Mouse (Mus musculus) effector memory CD4-positive, alpha-beta T cell, adult 5 months (primary cell): Measurements from ENCODE around the gene Ruvbl2. TPM values are rescaled to one million over a fixed set of nuclear protein-coding genes. Genes with fewer than 3 reads are reported as not detected.

Experiments used
- polyA plus RNA-seq: library from polyadenylated mRNA; unstranded; fragments of 100-300 nt; shearing (Covaris generic); gene quantifications from one replicate; pipeline ENCODE4 v1.2.1, GENCODE M21; 2017

Ruvbl2 gene
- polyA plus RNA-seq, result 32.9 TPM

DNA sequence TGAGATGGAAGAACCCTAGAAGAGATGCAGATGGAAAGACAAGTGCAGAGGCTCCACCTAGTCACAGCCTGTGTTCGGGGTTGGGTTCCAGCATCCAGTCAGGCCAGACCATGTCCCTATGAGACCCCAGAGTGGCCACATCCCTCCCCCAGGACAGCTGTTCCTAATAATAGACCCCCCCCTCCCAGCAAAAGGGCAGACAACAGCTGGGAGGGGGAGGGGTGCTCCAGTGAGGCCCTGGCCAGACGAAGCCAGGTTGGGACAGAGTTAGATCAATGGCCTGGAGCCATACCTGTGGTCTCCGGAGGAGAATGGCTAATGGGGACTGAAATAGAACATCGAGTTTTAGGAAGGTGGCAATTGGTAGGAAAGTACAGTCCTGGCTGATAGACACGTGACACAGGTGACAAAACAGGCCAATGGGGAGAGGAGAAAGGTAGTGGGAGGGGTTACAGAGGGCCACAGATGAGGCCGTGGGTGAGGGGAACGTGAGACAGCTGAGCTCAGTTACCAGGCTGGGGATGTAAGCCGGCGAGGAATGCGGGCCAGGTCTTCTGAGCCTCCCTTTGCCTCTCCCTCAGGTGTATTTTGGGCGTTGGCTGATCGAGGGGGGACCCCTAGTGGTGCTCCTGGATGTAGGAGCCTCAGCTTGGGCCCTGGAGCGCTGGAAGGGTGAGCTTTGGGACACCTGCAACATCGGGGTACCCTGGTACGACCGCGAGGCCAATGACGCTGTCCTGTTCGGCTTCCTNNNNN is at the start of gene Ruvbl2:
TSS of gene Ruvbl2 (minus strand) at position 576 of the 756 bp plus-strand sequence.

DNA sequence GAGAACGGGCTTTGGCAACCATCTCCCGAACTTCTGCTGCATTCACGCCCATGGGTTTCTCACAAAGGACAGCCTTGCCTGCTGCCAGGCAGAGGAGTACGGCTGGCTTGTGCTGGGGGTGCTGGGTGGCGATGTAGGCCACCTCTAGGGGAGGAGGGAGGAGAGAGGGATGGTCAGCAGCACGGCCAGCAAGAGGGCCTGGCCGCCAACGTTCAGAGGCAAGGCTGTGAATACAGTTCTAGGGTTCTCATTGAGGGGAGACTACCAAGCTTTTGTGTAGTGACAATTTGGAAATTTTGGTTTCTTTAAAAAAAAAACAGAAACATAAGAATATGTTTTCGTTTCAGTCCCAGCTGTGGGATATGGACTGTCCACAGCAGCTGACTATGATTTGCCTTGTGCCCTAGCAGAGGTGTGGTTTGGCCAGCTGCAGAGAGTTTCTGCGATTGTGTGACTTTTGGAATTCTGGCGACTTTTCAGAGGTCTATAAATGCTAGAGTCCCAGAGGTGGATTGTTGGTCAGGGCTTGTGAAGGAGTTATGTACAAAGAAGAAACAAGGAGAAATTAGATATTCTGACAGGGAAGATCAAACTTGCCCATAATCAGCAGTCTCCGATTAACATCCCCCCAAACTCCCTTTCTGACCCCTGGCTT is 49.0 kb upstream of the Ruvbl2 start, which contains the start of gene Gm45808:
TSS of gene Gm45808 (minus strand) at position 51 of the 655 bp plus-strand sequence.

DNA sequence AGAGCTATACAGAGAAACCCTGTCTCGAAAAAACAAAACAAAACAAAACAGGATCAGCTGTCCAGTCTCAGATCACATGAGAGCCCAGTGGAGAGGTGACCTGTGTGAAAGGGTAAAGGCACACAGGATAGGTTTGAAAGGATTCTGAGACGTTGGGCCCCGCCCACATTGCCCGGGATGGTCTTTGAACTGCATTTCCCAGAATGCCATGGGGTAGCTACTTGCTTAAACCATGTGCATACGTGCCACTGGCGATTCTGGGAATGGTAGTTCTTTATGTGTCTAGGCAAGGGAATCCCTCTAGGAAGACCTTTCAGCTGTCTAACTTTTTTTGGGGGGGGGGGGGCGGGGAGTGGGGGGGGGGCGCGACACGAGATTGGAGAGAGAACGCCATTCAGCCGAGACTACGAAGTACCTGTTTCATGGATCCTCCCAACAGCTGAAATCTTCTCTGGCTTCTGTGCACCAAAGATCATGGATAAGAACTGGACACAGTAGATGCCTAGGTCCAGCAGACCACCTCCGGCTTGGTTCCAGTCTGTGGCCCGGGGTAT is 43.6 kb upstream of the Ruvbl2 start, which contains the start of gene Tulp2:
TSS of gene Tulp2 (plus strand) at position 504 of the 554 bp plus-strand sequence.

DNA sequence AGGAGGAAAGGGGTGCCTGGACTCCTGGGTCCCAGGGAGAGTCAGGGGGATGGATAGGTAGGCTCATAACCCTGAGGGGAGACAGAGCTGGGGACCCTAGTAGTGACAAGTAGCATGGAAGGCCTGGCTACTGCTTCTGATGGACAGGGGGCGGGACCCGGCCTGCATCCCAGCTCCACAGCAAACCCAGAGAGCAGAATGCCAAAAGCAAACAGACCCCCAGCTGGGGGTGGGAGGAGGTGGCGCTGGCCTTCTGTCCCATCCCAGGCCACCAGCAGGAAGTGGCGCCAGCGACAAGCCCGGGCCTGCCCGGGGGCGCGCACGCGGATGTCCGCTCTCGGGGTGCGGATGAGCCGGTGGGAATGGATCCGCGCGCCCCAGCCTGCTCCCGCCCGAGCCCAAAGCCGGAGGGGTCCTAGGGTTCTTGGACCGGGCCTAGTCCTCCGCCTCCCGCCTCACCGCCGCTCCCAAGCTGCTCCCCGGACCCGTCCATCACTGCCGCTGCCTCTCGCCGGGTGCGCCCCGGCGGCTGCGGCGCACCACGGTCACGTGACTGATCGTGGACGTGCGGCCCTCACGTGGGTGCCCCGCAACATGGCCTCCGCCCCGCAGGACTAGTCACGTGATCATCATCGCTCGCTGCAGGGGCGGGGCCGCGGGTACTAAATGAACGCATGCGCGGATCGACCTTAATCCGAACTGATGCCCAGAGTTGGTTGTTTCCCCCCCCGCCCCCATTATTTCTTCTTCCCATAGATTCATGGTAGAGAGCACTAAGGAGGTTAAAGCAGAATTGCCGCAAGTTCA is 28.6 kb upstream of the Ruvbl2 start, which contains the start of gene Bax:
TSS of gene Bax (minus strand) at position 616 of the 807 bp plus-strand sequence.

DNA sequence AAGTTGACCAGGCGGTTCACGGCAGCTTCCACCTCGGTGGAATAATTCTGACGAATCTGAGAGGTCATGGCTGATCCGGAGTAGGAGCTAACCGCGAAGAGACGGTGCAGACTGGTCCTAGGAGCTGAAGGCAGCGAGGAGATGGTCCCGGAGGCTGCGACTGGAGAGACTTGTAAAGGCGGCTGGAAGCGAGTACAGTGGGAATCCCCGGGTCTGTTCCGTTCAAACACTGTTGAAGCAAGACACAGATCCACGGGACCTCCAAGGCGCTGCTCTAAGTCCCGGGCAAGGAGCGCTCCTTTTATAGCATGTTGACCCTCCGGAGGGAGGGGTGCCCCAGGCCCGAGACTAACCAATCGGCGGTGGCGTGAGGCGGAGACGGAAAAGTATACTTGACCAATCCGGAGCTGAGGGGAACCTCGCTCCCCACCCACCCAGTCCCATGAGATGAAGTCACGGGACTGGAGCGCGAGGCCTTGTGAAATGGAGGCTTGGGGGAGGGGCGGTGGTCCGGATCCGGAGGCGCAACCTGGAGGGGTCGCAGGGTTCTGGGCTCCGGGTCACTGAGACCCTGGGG is 21.8 kb upstream of the Ruvbl2 start, which contains the start of gene Ftl1:
TSS of gene Ftl1 (minus strand) at position 321 of the 577 bp plus-strand sequence.

DNA sequence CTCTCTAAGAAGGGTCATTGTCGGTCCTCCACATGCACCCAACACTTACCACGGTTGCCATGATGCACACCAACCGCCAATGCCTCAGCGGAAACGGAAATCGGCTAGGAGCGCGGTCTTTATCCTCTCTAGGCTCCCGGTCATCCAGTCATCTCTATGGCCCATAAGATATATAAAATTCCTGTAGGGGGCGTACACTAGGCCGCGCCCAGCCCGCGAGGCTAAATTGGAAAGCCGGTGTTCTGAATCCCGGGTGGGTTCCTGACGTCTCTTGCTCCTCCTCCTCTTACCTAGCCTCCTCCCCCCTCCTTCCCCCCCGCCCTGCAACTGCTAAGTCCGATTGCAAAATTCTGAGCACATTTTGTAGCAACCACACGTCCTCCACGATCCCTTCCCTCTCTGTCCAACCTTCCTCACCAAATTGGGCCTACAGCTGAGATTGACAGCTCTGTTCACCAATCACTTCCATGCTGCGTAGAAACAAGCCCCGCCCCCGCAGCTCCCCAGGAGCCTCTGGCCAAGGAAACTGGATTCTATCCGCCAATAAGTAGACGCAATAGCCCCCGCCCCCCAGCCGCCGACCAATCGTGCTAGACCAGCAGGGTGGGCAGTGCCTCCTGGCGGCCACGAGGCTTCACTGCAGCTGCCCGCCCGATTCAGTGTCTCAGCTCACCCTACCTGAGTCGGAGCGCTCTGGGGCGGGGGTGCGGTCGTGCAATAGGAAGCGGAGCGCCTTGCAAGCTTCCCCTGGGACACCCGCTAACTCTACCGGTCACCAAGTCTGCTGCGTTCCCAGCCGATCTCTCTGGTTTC is 3.5 kb downstream of the Ruvbl2 start, which contains the start of gene Gys1:
TSS of gene Gys1 (plus strand) at position 642 of the 813 bp plus-strand sequence.

DNA sequence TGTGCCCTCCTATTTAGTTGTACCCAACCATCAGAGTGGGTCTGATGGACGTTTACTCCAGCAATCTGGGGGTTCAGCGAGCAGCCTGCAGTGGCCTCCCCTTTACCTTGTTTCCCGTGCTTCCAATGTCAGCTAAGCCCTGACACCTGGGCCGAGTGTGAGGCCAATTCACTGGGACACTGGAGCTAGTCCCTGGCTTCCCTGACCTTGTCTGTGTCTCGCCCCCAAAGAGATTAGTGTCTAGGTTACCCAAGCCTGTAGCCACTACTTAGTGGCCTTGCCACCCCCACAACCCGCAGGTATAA is 17.3 kb downstream of the Ruvbl2 start, which contains the start of gene Lhb:
TSS of gene Lhb (plus strand) at position 206 of the 305 bp plus-strand sequence.

DNA sequence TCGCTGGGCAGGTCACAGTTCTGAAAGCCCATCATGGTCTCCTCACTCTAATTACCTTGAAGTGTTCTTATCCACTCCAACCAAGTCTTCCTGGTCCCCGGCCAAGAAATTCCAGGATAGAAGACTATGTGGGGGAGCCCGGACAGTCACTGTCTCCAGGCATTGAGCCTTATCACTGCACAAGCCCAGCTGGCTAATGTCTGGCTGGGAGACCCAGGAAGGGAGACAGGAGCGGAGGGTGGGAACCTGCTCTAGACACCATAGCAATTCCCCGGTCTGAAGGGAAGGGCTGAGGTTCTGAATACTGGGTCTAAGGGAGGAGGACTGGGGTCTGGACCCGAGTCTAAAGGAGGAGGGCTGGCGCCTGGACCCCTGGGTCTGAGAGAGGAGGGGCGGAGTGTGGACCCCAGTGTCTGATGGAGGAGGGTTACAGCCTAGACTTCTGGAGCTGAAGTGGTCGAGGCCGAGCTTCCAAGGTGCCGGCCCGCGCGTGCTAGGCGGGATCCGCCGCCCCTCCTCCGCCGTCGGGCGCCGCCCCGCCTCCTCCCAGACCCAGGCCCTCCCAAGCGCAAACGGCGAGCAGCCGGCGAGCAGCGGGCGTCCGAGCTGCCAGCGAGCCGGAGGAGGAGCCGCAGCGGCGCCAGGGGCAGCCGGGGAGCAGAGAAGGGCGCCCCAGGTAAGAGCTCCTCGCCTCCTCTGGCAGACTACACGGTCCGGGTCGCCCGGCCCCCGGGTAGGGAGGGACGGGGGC is 24.6 kb downstream of the Ruvbl2 start, which contains the start of gene Ntf5:
TSS of gene Ntf5 (plus strand) at position 583 of the 751 bp plus-strand sequence.

DNA sequence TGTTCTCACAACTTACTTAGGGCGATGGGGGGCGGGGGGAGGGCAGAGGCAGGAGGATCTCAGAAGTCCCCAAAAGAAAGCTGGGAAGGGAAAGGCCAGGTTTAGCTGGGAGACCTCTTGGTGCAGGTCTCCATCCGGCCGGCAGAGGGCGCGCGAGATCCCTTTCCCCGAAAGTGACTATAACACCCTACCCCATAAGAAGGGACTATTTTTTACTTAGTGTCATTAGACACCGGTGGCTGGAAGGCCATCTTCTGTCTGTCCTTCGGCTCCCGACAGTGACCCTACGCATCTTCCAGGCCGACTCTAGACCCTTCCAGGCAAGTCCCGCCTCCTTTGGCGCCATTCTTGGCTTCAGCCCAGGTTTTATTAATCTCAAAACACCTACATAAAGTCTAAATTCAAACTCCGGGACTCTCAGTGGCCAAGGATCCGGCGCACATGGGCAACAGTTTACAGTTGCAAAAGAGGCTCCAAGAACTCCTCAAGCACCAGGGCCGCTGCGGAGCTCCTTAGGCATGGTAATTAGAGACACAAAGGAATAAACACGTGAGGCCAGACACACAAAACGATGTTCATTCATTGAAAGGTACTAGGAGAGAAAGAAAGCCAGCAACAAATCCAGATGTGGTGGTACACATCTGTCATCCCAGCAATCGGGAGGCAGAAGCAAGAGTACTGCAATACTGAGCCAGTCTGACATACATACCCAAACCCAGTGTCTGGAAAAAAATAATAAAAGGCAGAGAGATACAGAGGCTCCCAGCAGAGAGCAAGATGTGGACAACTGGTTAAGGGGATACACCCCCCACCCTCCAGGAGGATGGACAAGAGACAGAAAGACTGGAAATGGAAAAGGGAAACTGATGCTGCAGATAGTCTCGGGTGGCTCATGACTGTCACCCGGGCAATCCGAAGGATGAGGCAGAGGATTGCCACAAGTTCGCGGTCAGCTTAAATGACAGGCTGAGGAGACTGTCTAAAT is 32.5 kb downstream of the Ruvbl2 start, which contains the start of gene Kcna7:
TSS of gene Kcna7 (plus strand) at position 563 of the 985 bp plus-strand sequence.

DNA sequence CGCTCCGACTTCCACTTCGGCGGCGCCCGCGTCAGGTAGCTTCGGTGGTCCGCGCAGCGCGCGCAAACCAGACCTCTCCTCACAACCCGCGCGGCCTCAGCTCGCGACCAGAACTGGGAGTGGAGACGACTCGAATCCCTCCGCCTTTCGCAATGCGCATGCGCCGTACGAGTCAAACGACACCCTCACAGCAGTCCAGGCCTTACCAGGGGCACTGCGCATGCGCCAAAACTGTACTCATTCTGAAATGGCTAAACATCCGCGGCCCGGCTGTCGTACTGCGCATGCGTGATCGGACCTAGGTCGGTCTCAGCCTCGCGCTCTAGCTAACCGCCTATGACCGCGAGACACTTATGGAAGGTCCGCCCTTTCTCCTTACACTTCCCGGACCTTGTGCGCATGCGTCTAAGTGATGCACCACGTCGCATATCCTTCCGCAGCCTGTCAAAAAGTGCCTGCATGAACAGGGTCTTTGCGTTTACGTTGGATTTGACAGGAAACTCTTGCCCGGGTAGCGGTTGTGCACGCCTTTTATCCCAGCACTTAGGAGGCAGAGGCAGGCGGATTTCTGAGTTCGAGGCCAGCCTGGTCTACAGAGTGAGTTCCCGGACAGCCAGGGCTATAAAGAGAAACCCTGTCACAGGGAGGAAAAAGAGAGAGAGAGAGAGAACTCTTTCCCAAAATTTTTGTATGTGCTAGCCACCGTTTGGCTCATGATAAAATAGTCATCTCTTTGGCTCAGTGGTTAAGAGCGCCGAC is 42.1 kb downstream of the Ruvbl2 start, which contains the start of gene Snrnp70:
TSS of gene Snrnp70 (minus strand) at position 165 of the 759 bp plus-strand sequence.

Other genes with a start within 250 kb of the Ruvbl2 start
- gene Ccdc155, start 233.2 kb downstream of the Ruvbl2 start, polyA plus RNA-seq, result not detected
- gene Dkkl1, start 225.9 kb downstream of the Ruvbl2 start, polyA plus RNA-seq, result 32.1 TPM
- 1.2 TPM for gene Tead2, start 222.3 kb downstream of the Ruvbl2 start, polyA plus RNA-seq
- gene Cd37, start 199.0 kb downstream of the Ruvbl2 start, polyA plus RNA-seq, result 391 TPM
- gene Slc6a16, start 197.0 kb downstream of the Ruvbl2 start, polyA plus RNA-seq, result not detected
- gene Slc6a21, start 160.6 kb downstream of the Ruvbl2 start, polyA plus RNA-seq, result not detected
- 5.3 TPM for gene Trpm4, start 104.3 kb downstream of the Ruvbl2 start, polyA plus RNA-seq
- gene Hrc, start 102.8 kb downstream of the Ruvbl2 start, polyA plus RNA-seq, result not detected
- gene Ppfia3, start 71.1 kb downstream of the Ruvbl2 start, polyA plus RNA-seq, result 0.30 TPM
- gene Lin7b, start 67.5 kb downstream of the Ruvbl2 start, polyA plus RNA-seq, result not detected
- gene Snrnp70, start 42.4 kb downstream of the Ruvbl2 start, polyA plus RNA-seq, result 207 TPM
- not detected for gene Kcna7, start 32.4 kb downstream of the Ruvbl2 start, polyA plus RNA-seq
- gene Ntf5, start 24.4 kb downstream of the Ruvbl2 start, polyA plus RNA-seq, result 0.19 TPM
- gene Lhb, start 17.3 kb downstream of the Ruvbl2 start, polyA plus RNA-seq, result not detected
- 5.5 TPM for gene Gys1, start 3.3 kb downstream of the Ruvbl2 start, polyA plus RNA-seq
- gene Ftl1, start 21.8 kb upstream of the Ruvbl2 start, polyA plus RNA-seq, result 2,431 TPM
- gene Bax, start 28.8 kb upstream of the Ruvbl2 start, polyA plus RNA-seq, result 199 TPM
- gene Tulp2, start 43.8 kb upstream of the Ruvbl2 start, polyA plus RNA-seq, result 2.3 TPM
- not detected for gene Gm45808, start 48.7 kb upstream of the Ruvbl2 start, polyA plus RNA-seq
- 0.60 TPM for gene Dhdh, start 50.7 kb upstream of the Ruvbl2 start, polyA plus RNA-seq
- 208 TPM for gene Nucb1, start 72.3 kb upstream of the Ruvbl2 start, polyA plus RNA-seq
- gene Ppp1r15a, start 88.2 kb upstream of the Ruvbl2 start, polyA plus RNA-seq, result 868 TPM
- gene Plekha4, start 88.2 kb upstream of the Ruvbl2 start, polyA plus RNA-seq, result 0.39 TPM
- gene Hsd17b14, start 116.8 kb upstream of the Ruvbl2 start, polyA plus RNA-seq, result 0.64 TPM
- 38.4 TPM for gene Bcat2, start 132.1 kb upstream of the Ruvbl2 start, polyA plus RNA-seq
- gene Fgf21, start 177.4 kb upstream of the Ruvbl2 start, polyA plus RNA-seq, result not detected
- 0.21 TPM for gene Fut1, start 179.2 kb upstream of the Ruvbl2 start, polyA plus RNA-seq
- gene Izumo1, start 183.7 kb upstream of the Ruvbl2 start, polyA plus RNA-seq, result not detected
- gene Rasip1, start 189.4 kb upstream of the Ruvbl2 start, polyA plus RNA-seq, result not detected
- gene Mamstr, start 201.9 kb upstream of the Ruvbl2 start, polyA plus RNA-seq, result not detected
- gene Fut2, start 228.3 kb upstream of the Ruvbl2 start, polyA plus RNA-seq, result not detected
- not detected for gene Ntn5, start 245.9 kb upstream of the Ruvbl2 start, polyA plus RNA-seq